Comparison of ENCODE assay signal across 1 mouse cellular context in the genomic region with DNA sequence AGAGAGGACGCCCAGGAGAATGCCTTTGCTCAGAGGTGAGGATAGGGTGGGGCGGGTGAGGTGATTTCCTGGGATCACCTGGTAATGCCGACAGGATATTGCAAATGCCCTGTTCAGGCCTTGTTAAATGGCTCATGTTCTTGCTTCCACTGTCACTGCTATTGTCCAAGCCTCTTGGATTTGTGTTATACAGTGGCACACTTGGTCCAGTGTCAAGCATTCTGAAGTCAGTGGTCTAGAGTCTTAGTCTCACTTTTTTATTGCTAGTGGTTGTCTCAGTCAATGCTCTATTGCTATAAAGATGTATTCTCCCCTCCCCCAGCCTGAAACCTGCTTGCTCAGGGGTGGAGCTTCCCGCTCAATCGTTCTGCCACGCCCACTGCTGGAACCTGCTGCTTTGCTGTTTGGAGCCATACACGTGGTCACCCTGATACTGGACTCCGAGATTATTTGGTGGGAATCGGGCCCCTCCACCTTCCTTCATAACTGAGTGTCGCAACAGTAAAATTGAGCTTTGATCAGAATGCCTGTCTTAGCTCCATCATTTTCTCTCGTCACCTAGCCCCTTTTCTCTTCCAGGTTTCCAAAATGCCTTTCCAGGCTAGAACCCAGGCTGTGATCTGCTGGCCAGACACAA.
TF ChIP-seq lines count a peak whose summit lies in the region.

No protein-coding gene starts in this region.

TF ChIP-seq in CH12.LX, 34 proteins besides CTCF, POLR2A, EP300 and RAD21:
- peak; percentile 57; the same call in 1 of the 2 replicates for TF ChIP-seq MXI1 (IDR thresholded peaks at IDR 0.05; ENCODE audit: low read depth, low read length)
- TF ChIP-seq MYC (IDR thresholded peaks at IDR 0.05; ENCODE audit: low read depth, low read length) = 0 out of 2 replicates have a peak, but pooled peaks have one; percentile 39
- peak; percentile 61 for TF ChIP-seq MAX (IDR thresholded peaks at IDR 0.05; ENCODE audit: low read length)
- TF ChIP-seq IRF4 (IDR thresholded peaks at IDR 0.05; ENCODE audit: low read depth, low read length) = 0 out of 2 replicates have a peak, but pooled peaks have one; percentile 9
TF ChIP-seq in CH12.LX: peak in this region for 4; not testable (repeated sequence) for 30.
